ENCODE assay signal across 24 mouse cellular contexts in the genomic region with DNA sequence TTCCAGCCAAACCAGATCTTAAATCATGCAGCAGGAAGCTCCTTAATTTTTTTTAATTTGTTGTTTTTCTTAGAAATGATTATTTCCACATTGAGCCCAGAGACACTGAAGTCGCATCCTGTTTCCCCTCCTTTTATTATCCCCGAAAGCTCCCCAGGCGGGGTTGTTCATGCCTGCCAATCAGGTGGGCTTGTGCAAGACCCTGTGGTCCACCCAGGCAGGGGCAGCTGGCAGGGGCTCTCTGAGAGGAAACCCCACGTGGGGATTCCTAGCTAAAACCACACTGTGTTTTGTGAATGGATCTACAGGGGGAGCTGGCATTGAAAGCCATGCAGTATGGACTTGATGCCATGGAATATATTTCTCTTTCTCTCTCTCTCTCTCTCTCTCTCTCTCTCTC.
DNase-seq lines count a peak whose midpoint lies in the region; ATAC-seq and TF ChIP-seq lines count a peak whose summit lies in the region.
"Had no signal": no experiment of that assay in that cellular context is flagged by ENCODE, and none has a peak within 500 bp of the region (broad histone marks: within the 10 kb centered on the region; RNA-seq: fewer than 3 reads in every experiment).

No protein-coding gene starts in this region.

- no peak overlapping the region for H3K4me3 ChIP-seq in kidney, postnatal 0 days (replicated peaks; ENCODE audit: low read depth, low read length)
- H3K4me3 ChIP-seq in lung, embryonic 14.5 days (ENCODE audit: low read depth, low read length): no peak overlapping the region
- no peak overlapping the region for H3K4me3 ChIP-seq in embryonic facial prominence, embryonic 11.5 days (ENCODE audit: low read depth, low read length)
- H3K4me3 ChIP-seq: erythroblast, embryonic 14.5 days; forebrain, embryonic 12.5 days; forebrain, embryonic 15.5 days; heart, adult 2 months; heart, embryonic 10.5 days; heart, embryonic 13.5 days; hindbrain, embryonic 12.5 days; hindbrain, embryonic 15.5 days had no signal

- H3K9me3 ChIP-seq in kidney, postnatal 0 days (replicated peaks; ENCODE audit: low read length): no peaks in the 10 kb centered on the region
- no peaks in the 10 kb centered on the region for H3K9me3 ChIP-seq in lung, embryonic 14.5 days (ENCODE audit: low read depth, low read length)
- H3K9me3 ChIP-seq in embryonic facial prominence, embryonic 11.5 days (replicated peaks; ENCODE audit: control insufficient read depth, low read length): no peaks in the 10 kb centered on the region
- H3K9me3 ChIP-seq: forebrain, embryonic 12.5 days; forebrain, embryonic 15.5 days; heart, embryonic 10.5 days; heart, embryonic 13.5 days; hindbrain, embryonic 12.5 days; hindbrain, embryonic 15.5 days had no signal

- no peak overlapping the region for H3K27ac ChIP-seq in kidney, postnatal 0 days
- no peak overlapping the region for H3K27ac ChIP-seq in lung, embryonic 14.5 days (ENCODE audit: low read depth)
- no peak overlapping the region for H3K27ac ChIP-seq in embryonic facial prominence, embryonic 11.5 days (replicated peaks; ENCODE audit: low read depth, low read length)
- H3K27ac ChIP-seq: forebrain, embryonic 12.5 days; forebrain, embryonic 15.5 days; heart, adult 2 months; heart, embryonic 10.5 days; heart, embryonic 13.5 days; hindbrain, embryonic 12.5 days; hindbrain, embryonic 15.5 days had no signal

- no peaks in the 10 kb centered on the region for H3K4me1 ChIP-seq in kidney, postnatal 0 days (replicated peaks; ENCODE audit: insufficient read depth, low read length)
- 0 out of 2 replicates have a peak, but pooled peaks cover 2% of the 10 kb centered on the region for H3K4me1 ChIP-seq in lung, embryonic 14.5 days (ENCODE audit: insufficient read depth)
- H3K4me1 ChIP-seq in embryonic facial prominence, embryonic 11.5 days (ENCODE audit: control insufficient read depth, insufficient read depth, low read length): peaks cover 9% of the 10 kb centered on the region; the same call in 1 of the 2 replicates

- H3K9ac ChIP-seq in kidney, postnatal 0 days (ENCODE audit: low read depth, low read length): no peak overlapping the region
- no peak overlapping the region for H3K9ac ChIP-seq in lung, embryonic 14.5 days
- no peak overlapping the region for H3K9ac ChIP-seq in embryonic facial prominence, embryonic 11.5 days (replicated peaks; ENCODE audit: low read length)
- H3K9ac ChIP-seq: forebrain, embryonic 12.5 days; forebrain, embryonic 15.5 days; heart, embryonic 13.5 days; hindbrain, embryonic 12.5 days; hindbrain, embryonic 15.5 days had no signal

- 0 out of 2 replicates have a peak, but pooled peaks cover 3% of the 10 kb centered on the region for H3K27me3 ChIP-seq in kidney, postnatal 0 days (ENCODE audit: insufficient read depth, low read length)
- no peaks in the 10 kb centered on the region for H3K27me3 ChIP-seq in lung, embryonic 14.5 days (ENCODE audit: insufficient read depth, low read length)
- H3K27me3 ChIP-seq in embryonic facial prominence, embryonic 11.5 days (ENCODE audit: control insufficient read depth, insufficient read depth, low read length): peaks cover 3% of the 10 kb centered on the region; the same call in 1 of the 2 replicates
- H3K27me3 ChIP-seq: forebrain, embryonic 15.5 days had no signal

- peak; percentile 45 for DNase-seq in kidney, postnatal 0 days (ENCODE audit: low spot score)
- DNase-seq in kidney, adult 18-20 months: no peak
- no peak for DNase-seq in lung, embryonic 14.5 days
- DNase-seq in lung, adult 18-20 months: no peak
- peak; percentile 56 for DNase-seq in embryonic facial prominence, embryonic 11.5 days (ENCODE audit: low spot score)
- DNase-seq in urinary bladder, postnatal 36 days (ENCODE audit: low spot score in 2 of 2): no peak
- no peak for DNase-seq in cerebellum, adult 11-12 months
- DNase-seq: adrenal gland, postnatal 10 days; adrenal gland, postnatal 36 days; B cell, adult 2 months; cerebellum, adult 2 months; cerebellum, adult 9-11 months; cerebellum, postnatal 25 days; gastrocnemius, postnatal 25 days; heart, adult 2 months had no signal

- 29% methylated on average over 4 of the region's 4 CpGs for WGBS in kidney, postnatal 0 days
- WGBS in lung, embryonic 14.5 days: 30% methylated on average over 4 of the region's 4 CpGs
- WGBS in embryonic facial prominence, embryonic 11.5 days: 18% methylated on average over 4 of the region's 4 CpGs

- H3K36me3 ChIP-seq in kidney, postnatal 0 days (ENCODE audit: insufficient read depth, low read length): no peaks in the 10 kb centered on the region
- H3K36me3 ChIP-seq in lung, embryonic 14.5 days (ENCODE audit: insufficient read depth): no peaks in the 10 kb centered on the region
- no peaks in the 10 kb centered on the region for H3K36me3 ChIP-seq in embryonic facial prominence, embryonic 11.5 days (replicated peaks; ENCODE audit: control insufficient read depth, insufficient read depth, low read depth, low read length)
- H3K36me3 ChIP-seq: forebrain, embryonic 12.5 days; forebrain, embryonic 15.5 days; G1E; heart, embryonic 10.5 days; heart, embryonic 13.5 days; hindbrain, embryonic 12.5 days; hindbrain, embryonic 15.5 days had no signal

- no peak for TF ChIP-seq CTCF in kidney, postnatal 0 days (IDR thresholded peaks at IDR 0.05; ENCODE audit: low read depth)
- TF ChIP-seq CTCF in lung, embryonic 14.5 days (IDR thresholded peaks at IDR 0.05; ENCODE audit: low read depth): no peak

- ATAC-seq in kidney, postnatal 0 days (replicated peaks; ENCODE audit: low FRiP score, low read depth): no peak
- peak; percentile 38; the same call in 1 of the 2 replicates for ATAC-seq in lung, embryonic 14.5 days (ENCODE audit: insufficient read depth)
- ATAC-seq in embryonic facial prominence, embryonic 11.5 days (replicated peaks; ENCODE audit: insufficient number of reproducible peaks, low FRiP score, low TSS enrichment, low read depth): no peak
- ATAC-seq: forebrain, embryonic 15.5 days; Patski had no signal

- no peak overlapping the region for H3K4me2 ChIP-seq in kidney, postnatal 0 days (ENCODE audit: low read length)
- H3K4me2 ChIP-seq in lung, embryonic 14.5 days: no peak overlapping the region
- no peak overlapping the region for H3K4me2 ChIP-seq in embryonic facial prominence, embryonic 11.5 days (ENCODE audit: low read depth, low read length)
- H3K4me2 ChIP-seq: forebrain, embryonic 12.5 days; forebrain, embryonic 15.5 days; heart, embryonic 13.5 days; hindbrain, embryonic 12.5 days; hindbrain, embryonic 15.5 days had no signal

Comparison
In these comparisons a context has a peak if more than half of its experiments do, and no peak if none do; other contexts are left out.
1. DNase-seq: peak in kidney, postnatal 0 days (single experiment) and embryonic facial prominence, embryonic 11.5 days (single experiment); none in kidney, adult 18-20 months (single experiment), lung, embryonic 14.5 days (single experiment), lung, adult 18-20 months (0 of 2), urinary bladder, postnatal 36 days (0 of 2) and cerebellum, adult 11-12 months (single experiment).